Mouse (Mus musculus) G1E (cell line): ENCODE data around the gene Flnc.

Source experiments
- CTCF ChIP-seq: IDR thresholded peaks from 2 replicates; pipeline ENCODE4 v1.5.1; 2012; ENCODE audit warnings: low read depth, low read length, inconsistent platforms, mixed read lengths
- GATA1 ChIP-seq: IDR thresholded peaks from 2 replicates; pipeline ENCODE4 v1.6.1; 2012; ENCODE audit warnings: borderline replicate concordance, low read length, inconsistent platforms, mixed read lengths
- GATA2 ChIP-seq: IDR thresholded peaks from 2 replicates; pipeline ENCODE4 v1.6.1; 2012; ENCODE audit warnings: low read depth, low read length, inconsistent platforms, borderline replicate concordance
- POLR2AphosphoS5 ChIP-seq: IDR thresholded peaks from 2 replicates; pipeline ENCODE4 v1.6.1; 2012; ENCODE audit warnings: low read depth, low read length, inconsistent platforms; ENCODE audit not compliant: insufficient replicate concordance
- TAL1 ChIP-seq: conservative IDR thresholded peaks from 2 replicates; pipeline ENCODE4 v1.6.1; 2012; ENCODE audit warnings: low read depth, low read length, inconsistent platforms, mixed read lengths

DNA sequence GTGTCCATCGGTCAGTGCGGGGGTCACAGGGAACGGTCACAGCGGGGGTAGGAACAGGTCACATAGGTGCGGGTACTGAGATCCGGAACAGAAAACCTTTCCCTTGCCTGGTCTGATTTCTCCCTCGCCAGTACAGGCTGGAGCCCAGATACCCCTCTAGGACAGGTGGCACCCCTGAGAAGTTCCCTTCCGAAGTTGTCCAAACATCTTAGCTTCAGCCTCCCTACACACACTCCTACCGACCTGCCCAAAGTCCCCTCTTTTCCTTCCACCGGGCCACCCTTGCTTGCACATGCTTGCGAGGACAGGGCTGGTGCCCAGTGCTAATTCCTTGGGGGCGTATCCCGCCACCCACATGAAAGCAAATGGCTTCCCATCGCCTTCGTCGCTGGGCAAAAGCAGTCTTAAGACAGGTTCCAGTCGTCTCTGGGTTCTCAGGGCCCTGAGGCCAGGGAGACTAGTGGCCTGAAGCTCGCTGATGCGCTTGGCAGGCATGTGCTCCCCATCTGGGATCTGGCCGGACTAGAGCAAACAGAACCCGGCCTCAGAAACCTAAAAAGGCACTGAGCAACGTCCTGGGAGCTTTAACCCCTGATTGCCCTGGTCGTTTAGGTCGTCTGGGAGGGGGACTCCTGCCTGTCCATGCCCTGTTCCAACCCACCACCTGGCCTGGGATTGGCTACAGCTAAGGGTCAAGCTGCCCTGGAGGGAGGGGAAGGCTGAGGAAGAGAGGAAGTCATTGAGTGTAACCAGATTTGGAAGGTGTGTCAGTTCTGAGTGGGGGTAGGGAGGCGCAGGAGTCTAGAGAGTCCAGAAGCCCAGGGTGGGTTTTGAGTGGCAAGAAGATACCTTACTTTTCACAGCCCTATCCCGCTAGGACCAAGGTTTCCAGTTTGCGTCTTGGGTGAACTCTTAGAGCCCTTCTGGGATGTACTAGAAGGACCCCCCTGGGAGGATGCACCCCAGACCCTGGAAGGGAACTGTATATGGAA lies 1.0 kb downstream of the Flnc start:
- TF ChIP-seq CTCF (no peak), TAL1 (no peak), POLR2AphosphoS5 (no peak), GATA2 (no peak), GATA1 (no peak)
